8 mouse cellular contexts compared by ENCODE assay signal in the genomic region with DNA sequence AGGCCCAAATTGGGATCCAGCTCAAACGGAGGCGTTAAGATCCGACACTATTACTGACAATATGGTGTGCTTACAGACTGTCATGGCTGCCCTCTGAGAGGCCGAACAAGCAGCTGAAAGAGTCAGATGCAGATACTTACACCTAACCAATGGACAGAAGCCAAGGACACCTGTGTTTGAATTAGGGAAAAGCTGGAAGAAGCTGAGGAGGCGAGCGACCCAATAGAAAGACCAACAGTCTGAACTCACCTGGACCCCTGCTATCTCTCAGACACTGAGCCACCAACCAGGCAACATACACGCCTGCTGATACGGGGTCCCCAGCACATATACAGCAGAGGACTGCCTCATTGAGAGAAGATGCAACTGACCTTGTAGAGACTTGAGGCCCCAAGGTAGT. TPM values are rescaled to one million over a fixed set of nuclear protein-coding genes. Genes with fewer than 3 reads are reported as not detected.
DNase-seq lines count a peak whose midpoint lies in the region; ATAC-seq lines count a peak whose summit lies in the region.

Gene 5730480H06Rik, plus strand, starts transcription at position 301 of the 400 bp plus-strand sequence.

- no peaks in the 10 kb centered on the region for H3K36me3 ChIP-seq in heart, embryonic 10.5 days

- H3K9me3 ChIP-seq in heart, embryonic 10.5 days, result no peaks in the 10 kb centered on the region

- no peak for DNase-seq in heart, embryonic 10.5 days (ENCODE audit: low spot score)
- no peak for DNase-seq in heart, adult 11 months
- DNase-seq in urinary bladder, adult 2 months (ENCODE audit: low spot score), result no peak
- no peak for DNase-seq in urinary bladder, postnatal 10 days (ENCODE audit: low spot score)
- DNase-seq in left cerebral cortex, postnatal 14 days (ENCODE audit: low spot score in 2 of 2), result no peak
- no peak for DNase-seq in frontal cortex, postnatal 36 days (ENCODE audit: low spot score in 2 of 2)
- no peak for DNase-seq in kidney, postnatal 10 days

- H3K4me3 ChIP-seq in heart, embryonic 10.5 days, result no peak within 1 kb of the TSS

- no peak within 1 kb of the TSS for H3K27ac ChIP-seq in heart, embryonic 10.5 days

- H3K4me1 ChIP-seq in heart, embryonic 10.5 days, result no peaks in the 10 kb centered on the region

- H3K27me3 ChIP-seq in heart, embryonic 10.5 days (ENCODE audit: insufficient read depth, poor library complexity, severe bottlenecking), result no peaks in the 10 kb centered on the region; the same call in 1 of the 2 replicates

- intact Hi-C loops in left cerebral cortex, postnatal 14 days (cut with DNase I), result no loop called here

- no peak for ATAC-seq in monocyte, adult 5-6 weeks (replicated peaks; ENCODE audit: insufficient number of reproducible peaks, low FRiP score, low TSS enrichment, poor library complexity, severe bottlenecking)

- WGBS in heart, embryonic 10.5 days, result 87% methylated on average over 8 of the region's 8 CpGs

RNA-seq across cellular contexts. Expression of gene 5730480H06Rik, which starts in this region (rescaled TPM):
- polyA plus RNA-seq in heart, embryonic 10.5 days (2016; fragmentation: Nextera tagmentation; extraction: Ambion mirVana), result 15.2 and 23.6 TPM in 2 replicates
- polyA plus RNA-seq in urinary bladder, adult 2 months (2012; rRNA removed), result 17.7 and 21.1 TPM in 2 replicates
- total RNA-seq in left cerebral cortex, postnatal 14 days (2021), result 10 to 100 TPM; 19.0 to 20.5 TPM
- total RNA-seq in monocyte, adult 5-6 weeks (2017), result 7.5 to 10.7 TPM (median 9.4 TPM) in 3 replicates
